Mouse (Mus musculus) cerebellum, adult 11 months (tissue): Measurements from ENCODE around the gene Fbxw10.
A peak's percentile ranks its signal among the peaks of the same experiment; 100 is the strongest.

ENCODE experiments used
- DNase-seq: peaks from one replicate; pipeline ENCODE4 v3.0.0; 2022

Gene Fbxw10

GRCm38 (mm10) chr11:62845730-62846129 is 1.1 kb upstream of the Fbxw10 start:
- DNase-seq: no peak

GRCm38 (mm10) chr11:62847655-62848191 is 854 bp downstream of the Fbxw10 start:
- no peak for DNase-seq

- no peak for DNase-seq
Observed at GRCm38 (mm10) chr11:62848301-62848700, 1.4 kb downstream of the Fbxw10 start.

- no peak for DNase-seq
Observed at GRCm38 (mm10) chr11:62851199-62851598, 4.3 kb downstream of the Fbxw10 start.

DNA sequence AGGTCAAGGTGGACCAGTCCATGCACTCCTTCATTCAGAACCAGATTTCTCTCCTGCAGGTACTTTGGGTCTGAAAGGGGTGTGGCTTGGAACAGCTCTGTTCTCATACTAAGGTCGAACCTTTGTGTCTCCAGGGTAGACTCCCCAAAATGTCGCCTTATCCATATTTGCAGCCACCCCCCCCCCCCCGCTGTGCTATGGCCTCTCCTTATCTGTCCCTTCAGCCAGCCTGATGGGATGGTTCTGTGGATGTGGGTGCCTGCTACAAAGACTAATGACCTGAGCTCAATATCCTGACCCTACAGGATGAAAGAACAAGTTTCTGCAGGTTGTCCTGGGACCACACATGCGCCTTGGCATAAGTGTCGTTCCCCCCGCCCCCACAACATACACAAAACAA is 6.5 kb downstream of the Fbxw10 start:
- no peak for DNase-seq

- DNase-seq: no peak
Observed at GRCm38 (mm10) chr11:62865562-62865961, 18.7 kb downstream of the Fbxw10 start.

- DNase-seq: no peak
Observed at GRCm38 (mm10) chr11:62866685-62867084, 19.8 kb downstream of the Fbxw10 start.

DNA sequence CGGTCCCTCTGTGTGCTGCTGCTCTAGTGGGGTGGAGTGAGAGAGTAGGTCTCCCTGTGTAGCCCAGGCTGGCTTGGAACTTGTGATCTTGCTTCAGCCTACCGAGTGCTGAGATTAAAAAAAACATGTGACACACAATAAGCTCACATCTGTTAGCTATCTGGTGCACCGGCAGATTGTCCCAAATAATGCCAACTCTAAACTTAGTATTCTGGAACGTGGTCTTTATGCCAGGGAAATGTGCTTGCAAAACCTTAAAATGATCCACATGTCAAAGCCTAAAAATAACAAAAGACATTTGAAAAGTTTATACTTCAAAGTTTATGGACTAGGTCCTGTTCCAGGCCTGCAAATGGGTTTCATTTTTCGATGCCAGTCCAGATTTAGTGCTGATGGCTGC is 22.3 kb downstream of the Fbxw10 start:
- DNase-seq: no peak

- DNase-seq: no peak
Observed at GRCm38 (mm10) chr11:62869715-62870371, 23.0 kb downstream of the Fbxw10 start.

DNA sequence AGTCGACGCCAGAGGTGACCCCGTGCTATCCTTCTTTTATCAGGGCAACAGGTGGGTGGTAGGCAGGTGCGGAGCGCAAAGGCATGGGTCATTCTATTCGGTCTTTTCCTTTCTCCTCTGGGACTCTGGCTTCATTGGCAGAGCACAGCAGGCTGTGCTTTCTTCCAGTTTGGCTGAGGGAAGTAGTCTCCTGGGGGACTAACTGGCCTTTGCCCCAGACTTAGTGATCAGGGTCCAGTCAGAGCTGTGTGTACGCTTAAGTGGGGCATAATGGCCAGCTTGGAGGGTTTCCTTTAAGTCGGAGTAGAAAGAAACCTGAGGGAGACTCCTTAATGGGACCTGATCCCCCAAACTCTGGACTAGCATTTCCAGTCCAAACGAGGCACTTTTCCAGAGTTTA is 26.6 kb downstream of the Fbxw10 start:
- DNase-seq: no peak

GRCm38 (mm10) chr11:62875696-62876095 is 28.8 kb downstream of the Fbxw10 start:
- no peak for DNase-seq

DNA sequence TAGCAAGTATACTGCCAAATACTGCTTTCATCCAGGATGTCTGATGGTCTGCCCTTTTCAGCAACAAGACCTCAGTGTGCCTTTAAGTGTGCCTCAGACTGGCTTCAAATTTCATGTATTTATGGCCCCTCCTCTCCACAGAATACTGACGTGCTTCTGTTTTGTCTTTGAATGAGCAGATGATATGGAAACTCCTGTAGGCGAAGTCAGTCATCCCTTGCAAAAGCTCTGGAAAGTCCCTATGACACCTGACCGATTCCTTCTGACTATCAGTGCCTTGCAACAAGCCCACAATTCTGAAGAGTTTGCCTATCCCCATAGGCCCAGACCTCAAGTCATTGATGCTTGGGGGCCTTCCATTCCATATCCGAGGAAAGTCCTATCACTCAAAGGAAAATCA is 29.6 kb downstream of the Fbxw10 start:
- no peak for DNase-seq

- no peak for DNase-seq
Observed at GRCm38 (mm10) chr11:62877391-62877790, 30.5 kb downstream of the Fbxw10 start.

DNA sequence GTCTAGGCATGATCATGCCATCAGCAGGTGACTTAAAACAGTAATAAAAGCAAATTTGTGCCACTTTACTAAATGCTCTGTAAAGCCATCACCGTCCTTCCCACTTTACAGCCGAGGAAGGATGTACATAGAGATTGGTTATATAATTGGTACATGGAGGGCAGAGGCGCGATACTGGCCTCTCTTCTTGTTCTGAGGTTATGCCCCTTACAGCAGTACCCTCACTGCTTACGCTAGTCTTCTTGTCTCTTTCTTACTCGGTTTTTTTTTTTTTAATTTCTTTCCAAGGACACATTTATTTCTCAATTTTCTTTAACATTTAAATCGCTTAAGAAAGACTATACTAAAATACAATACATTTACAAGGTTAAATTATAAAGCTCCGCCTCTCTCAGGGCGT is 31.9 kb downstream of the Fbxw10 start:
- DNase-seq: no peak

DNA sequence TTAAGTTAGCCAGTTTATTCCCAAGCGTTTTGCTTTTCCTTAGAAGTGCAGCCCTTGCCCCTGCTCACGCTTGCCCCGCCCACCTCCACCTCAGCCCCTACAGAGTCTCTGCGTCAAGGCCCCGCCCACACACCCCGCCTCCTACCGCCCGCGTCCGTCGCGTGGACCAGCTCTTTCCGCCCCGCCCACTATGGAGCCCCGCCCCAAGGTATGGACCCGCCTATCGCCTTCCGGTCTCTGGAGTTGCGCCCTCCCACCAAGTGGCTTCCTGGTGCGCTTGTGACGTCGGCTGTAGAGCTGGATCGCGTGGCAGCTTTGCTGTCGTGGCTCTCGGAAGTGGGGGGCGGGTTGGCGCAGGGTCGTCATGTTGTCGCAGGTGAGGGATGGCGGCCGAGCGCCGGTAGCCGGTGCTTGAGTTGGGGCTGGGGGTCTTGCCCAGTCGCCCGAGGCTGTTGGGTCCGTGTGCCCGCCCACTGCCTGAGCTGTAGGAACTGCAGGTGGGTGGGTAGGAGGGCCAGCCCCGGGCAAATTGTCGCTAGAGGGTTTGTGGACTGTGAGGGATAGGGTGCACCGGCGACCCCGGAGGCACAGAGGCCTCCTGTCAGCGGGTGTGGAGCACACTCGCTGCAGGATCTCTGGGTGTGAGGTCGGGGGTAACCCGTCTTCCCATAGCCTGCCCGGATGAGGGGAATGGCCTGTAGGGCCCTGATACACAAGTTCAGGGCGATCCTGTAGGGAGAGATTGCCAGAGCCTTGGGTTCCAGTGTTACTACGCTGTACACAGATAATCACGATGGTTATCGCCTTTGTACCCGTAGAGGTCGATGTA is 32.6 kb downstream of the Fbxw10 start, which contains the start of gene Tvp23b:
Gene Tvp23b (plus strand): TSS at position 236 of the 829 bp plus-strand sequence.
- peak; percentile 98 for DNase-seq

DNA sequence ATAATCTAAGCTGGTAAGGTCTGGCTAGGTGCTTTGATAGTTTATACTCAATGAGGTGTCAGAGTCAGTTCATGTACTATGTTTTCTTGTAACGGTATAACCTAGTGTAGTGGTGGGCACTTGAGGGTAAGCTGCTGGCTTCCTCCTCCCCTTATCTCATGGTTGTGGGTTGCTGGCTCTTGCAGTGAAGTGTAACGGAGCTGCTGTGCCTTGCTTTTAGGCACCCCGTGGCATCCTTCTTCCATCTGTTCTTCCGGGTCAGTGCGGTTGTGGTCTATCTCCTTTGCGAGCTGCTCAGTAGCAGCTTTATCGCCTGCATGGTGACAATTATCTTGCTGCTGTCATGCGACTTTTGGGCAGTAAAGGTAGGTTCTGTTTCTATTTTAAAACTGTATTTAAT is 36.5 kb downstream of the Fbxw10 start:
- no peak for DNase-seq

- no peak for DNase-seq
Observed at GRCm38 (mm10) chr11:62885323-62885722, 38.5 kb downstream of the Fbxw10 start.

GRCm38 (mm10) chr11:62890796-62891195 is 43.9 kb downstream of the Fbxw10 start:
- no peak for DNase-seq

- DNase-seq: no peak
Observed at GRCm38 (mm10) chr11:62891763-62892162, 44.9 kb downstream of the Fbxw10 start.

- peak; percentile 33 for DNase-seq
Observed at GRCm38 (mm10) chr11:62901699-62902323, 54.9 kb downstream of the Fbxw10 start.

- no peak for DNase-seq
Observed at GRCm38 (mm10) chr11:62903871-62904495, 57.1 kb downstream of the Fbxw10 start.

- DNase-seq: no peak
Observed at GRCm38 (mm10) chr11:62909720-62910306, 62.9 kb downstream of the Fbxw10 start.

DNA sequence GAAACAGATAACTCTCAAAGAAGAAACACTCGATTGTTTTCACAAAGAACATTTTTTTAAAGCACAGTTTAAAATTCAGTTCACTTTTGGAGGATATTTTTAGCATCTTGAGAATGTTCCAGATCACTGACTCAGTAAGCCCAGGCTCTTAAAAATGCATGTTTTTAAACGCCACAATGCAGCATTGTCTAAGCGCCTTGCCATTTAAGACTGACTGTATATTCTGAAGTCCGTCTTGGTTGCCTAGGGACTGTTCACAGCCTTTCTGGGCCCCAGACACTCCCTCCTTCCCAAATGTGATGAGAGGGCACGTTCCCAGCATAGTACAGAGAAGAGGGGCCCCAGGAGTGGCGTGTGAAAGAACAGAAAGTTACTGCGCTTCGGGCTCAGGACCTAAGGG is 64.5 kb downstream of the Fbxw10 start:
- DNase-seq: no peak
